ENCODE assay signal across 28 mouse cellular contexts in genomic region chr5:124122357-124122756, GRCm38 (mm10).
"Had no signal": no experiment of that assay in that cellular context is flagged by ENCODE, and none has a peak within 500 bp of the region (broad histone marks: within the 10 kb centered on the region; RNA-seq: fewer than 3 reads in every experiment).

No protein-coding gene starts in this region.

- H3K4me3 ChIP-seq: heart, embryonic 10.5 days; heart, embryonic 12.5 days; heart, embryonic 13.5 days; heart, embryonic 15.5 days; hindbrain, embryonic 10.5 days; hindbrain, embryonic 12.5 days; hindbrain, embryonic 13.5 days; hindbrain, embryonic 15.5 days; intestine, embryonic 15.5 days; kidney, embryonic 15.5 days; layer of hippocampus, adult 2 months had no signal

- H3K27me3 ChIP-seq: heart, embryonic 12.5 days; heart, embryonic 13.5 days; heart, embryonic 15.5 days; hindbrain, embryonic 12.5 days; hindbrain, embryonic 13.5 days; hindbrain, embryonic 15.5 days; intestine, embryonic 15.5 days; kidney, embryonic 15.5 days had no signal

- H3K4me2 ChIP-seq: heart, embryonic 11.5 days; heart, embryonic 12.5 days; heart, embryonic 13.5 days; heart, embryonic 15.5 days; hindbrain, embryonic 12.5 days; hindbrain, embryonic 13.5 days; hindbrain, embryonic 14.5 days; hindbrain, embryonic 15.5 days; intestine, embryonic 15.5 days; kidney, embryonic 15.5 days had no signal

- DNase-seq: heart, postnatal 10 days; heart, postnatal 14 days; heart, postnatal 36 days; heart, postnatal 4 days; kidney, adult 11 months; kidney, adult 18-20 months; kidney, adult 2 months; kidney, adult 8-10 months; kidney, adult 9 months; kidney, postnatal 10 days; kidney, postnatal 14 days; kidney, postnatal 25 days; kidney, postnatal 36 days; kidney, postnatal 4 days; layer of hippocampus, postnatal 36 days had no signal
